Mouse (Mus musculus) kidney, postnatal 36 days (tissue): ENCODE data around the gene Anxa4.
A peak's percentile ranks its signal among the peaks of the same experiment; 100 is the strongest.

ENCODE experiments used
- DNase-seq, 2 experiments: peaks; one replicate each; pipeline ENCODE4 v3.0.0; 2021 to 2022; ENCODE audit warnings: mixed read lengths in 2 of 2

The Anxa4 gene

DNA sequence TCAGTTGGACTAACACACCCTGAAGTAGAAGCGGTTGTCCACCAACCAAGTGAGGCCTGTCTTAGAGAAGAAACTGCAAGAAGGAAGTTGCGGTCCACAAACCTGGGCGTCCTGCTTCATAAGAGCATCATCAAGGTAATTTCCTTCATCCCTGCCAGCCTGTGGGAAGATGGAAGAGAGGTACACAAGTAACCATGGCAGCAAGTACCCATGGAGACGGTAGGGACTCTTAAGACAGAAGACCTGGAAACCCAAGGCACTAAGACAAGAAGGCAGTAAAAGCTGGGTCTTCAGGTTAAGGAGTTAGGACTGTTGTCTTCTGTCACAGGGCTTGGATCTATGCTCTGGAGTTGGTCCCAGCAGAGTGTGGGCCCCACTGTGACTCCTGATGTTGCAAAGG is 42.4 kb downstream of the Anxa4 start:
- DNase-seq = no peak

DNA sequence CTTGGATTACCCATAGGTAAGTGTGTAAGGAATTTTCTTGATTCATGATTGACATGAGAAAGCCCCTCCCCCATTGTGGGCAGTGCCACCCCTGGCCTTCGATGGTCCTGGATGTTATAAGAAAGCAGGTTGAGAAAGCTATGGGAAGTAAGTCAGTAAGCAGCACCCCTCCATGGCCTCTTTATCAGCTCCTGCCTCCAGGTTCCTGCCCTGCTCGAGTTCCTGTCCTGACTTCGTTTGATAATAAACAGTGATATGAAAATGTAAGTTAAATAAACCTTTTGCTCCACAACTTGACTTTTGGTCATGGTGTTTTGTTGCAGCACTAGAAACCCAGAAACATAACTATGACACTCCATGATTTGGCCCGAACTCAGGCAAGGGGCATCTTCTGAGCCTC is 43.6 kb downstream of the Anxa4 start:
- DNase-seq = no peak

DNA sequence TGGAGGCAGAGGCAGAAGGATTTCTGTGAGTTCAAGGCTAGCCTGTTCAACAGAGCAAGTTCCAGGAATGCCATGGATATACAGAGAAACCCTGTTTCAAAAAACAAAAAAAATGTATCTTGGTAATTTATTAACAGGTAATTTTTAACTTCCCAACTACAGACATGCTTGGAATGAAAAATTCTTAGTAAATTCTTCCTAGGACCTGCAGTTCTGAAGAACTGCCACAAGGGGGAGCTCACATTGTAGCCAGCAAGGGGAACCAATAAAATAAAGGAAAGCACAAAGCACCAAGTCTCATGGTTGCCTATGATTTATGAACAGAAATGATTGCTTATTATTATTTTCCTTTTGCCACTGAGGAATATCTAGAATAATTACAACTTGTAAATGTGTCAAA is 46.2 kb downstream of the Anxa4 start:
- DNase-seq = peak; percentile 33 to 68

DNA sequence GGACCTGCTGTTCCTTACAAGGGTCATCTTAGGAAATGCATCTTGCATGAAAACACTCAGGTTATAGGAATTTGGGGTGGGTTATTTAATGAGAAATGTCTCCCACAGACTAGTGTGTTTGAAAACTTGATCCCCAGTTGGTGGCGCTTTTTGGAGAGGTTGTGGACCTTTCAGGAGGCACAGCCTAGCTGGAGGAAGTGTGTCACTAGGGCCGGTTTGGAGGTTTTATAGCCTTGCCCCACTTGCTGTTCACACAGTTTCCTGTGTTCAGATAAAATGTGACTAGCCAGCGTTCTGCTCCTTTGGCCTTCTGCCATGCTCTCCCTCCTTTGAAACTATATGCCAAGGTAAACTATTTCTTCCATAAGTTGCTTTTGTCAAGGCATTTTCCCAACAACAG is 52.7 kb downstream of the Anxa4 start:
- DNase-seq = no peak

DNA sequence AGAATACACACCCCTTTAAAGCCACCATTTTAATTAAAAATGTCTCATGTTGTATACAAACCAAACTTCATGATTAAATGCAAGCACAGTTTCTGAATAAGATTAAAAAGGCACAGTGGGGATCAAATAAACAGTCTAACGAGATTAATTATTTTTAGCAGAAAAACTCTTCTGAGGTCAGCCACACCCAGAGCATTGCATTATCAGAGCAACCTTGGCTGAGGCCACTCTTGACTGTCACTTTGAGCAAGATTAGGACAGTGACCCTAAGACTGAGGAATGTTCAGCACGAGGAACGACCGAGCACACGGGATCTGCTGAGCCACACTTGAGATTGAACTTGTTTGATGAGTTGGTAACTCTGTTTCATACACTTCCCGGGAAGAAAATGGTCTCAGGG is 56.6 kb downstream of the Anxa4 start:
- no peak for DNase-seq

DNA sequence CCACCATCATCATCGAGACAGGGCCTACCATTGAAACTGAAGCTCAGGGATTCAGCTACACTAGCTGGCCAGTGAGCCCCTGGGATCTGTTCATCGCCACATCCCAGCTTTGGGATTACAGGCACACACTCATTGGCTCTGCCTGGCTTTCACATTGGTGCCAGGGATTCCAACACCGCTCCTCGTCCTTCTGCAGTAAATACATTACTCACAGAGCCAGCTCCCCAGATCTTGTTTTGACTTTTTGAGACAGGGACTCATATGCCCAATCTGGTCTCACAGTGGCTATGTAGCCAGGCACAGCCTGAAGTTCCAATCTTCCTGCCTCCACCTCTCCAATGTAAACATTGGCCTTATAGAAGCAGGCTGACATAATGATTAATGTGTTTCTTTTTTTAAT is 57.1 kb downstream of the Anxa4 start:
- no peak for DNase-seq

DNA sequence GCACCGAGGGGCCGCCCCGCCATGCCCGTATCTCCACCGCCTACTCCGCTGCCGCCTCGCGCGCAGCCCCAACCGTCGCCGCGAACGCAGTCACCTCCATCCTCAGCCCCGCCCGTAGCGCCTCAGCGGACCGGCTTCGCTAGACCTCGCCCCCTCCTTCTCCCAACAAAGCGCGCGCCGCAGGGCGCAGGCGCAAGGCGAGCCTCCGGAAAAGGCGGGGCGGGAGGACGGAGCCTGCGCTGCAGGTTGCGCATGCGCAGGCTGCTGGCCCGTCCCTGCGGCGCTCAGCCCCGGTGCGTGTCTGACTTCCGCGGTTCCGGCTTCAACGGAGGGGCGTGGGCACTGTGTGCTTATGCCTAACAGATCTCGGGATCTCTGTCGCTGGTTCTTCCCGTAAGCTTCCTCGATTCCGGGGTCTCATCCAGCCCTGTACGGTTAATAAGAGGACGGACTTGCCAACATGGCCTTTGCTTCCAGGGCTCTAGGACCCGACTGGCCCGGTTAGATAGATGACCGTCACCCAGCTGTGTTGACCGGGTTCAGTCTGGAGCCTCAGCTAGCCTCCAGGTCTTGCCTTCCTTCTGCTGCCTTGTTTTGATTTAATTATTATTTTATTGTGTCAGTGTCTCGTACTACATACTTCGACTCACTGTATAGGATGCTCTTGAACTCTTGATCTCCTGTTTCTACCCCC is 60.1 kb downstream of the Anxa4 start, which contains the start of gene Gmcl1:
Gene Gmcl1, minus strand, starts transcription at position 201 of the 694 bp plus-strand sequence.
- peak; percentile 93 to 96 for DNase-seq

DNA sequence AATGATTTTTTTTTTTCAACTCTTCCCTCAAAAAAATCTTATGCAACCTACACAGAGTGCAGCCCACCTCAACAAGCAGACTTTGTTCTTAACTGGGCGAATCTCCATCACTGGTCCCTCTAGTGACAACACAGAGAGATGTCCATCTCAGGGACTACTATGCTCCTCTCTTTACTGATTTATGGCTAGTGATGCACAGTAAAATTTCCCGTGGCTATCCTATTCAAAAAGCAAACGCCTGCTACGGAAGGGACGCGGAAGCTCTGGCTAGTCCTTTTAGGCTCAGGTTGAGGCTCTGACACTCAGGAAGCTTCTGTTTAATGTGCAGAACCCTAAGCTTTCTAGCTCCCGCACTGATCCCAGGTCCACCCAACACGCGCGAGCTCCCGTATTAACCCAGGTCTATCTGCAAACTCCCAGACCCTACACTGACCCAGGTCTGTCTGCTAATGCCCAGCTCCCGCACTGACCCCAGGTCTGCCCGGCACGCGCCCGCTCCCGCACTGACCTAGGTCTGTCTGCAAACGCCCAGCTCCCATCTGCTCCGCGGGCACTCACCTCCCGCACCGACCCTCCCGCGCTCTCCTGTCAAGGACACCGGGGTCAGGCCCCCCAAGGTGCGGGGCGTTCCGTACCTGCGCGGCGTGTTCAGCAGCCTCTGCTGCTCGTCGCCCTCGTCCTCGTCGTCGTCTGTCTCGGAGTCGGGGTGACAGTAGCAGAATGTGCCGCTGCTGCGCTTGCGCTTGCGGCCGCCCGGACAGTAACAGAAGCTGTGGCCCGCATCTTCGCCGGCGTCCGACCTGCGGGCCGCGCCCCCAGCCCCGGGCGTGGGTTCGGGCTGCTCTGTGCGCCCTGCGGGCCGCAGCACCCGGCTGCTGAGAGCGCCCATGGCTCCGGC is 60.9 kb downstream of the Anxa4 start:
- DNase-seq = peak; percentile 4 to 48

DNA sequence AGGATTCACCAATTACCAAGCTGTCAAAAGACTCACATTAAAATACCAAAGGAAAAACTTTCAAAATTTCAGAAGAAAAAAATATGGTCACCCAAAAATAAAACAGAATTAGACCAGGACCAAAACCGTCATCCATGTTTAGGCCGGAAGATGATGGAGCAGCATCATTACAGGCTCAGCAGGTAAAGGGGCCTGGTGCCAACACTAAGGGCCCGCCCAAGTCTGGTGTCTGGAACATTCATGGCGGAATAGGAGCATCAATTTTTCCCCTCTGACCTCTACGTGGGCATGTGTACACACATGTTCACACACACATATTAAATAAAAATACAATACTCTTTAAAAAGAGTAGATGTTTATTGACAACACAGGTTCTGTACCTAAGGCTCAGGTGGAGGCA is 64.7 kb downstream of the Anxa4 start:
- no peak for DNase-seq

DNA sequence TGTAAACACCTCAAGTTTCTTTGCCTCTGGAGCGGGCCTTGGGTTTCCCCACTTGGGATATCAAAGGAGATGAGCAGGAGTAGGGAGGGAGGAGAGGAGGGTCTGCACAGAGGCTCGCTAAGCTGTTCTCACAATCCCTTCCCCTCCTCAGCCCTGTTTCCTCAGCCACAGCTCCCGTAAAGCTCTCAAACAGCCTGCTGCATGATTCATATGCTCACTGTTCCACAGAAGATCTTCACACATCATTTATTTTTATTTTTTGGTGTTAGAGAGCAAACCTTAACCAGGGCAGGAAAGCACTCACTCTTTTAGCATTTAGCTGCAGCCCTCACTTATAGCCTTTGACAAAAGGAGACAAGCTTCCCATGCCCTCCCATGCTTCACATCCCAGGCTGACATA is 71.4 kb downstream of the Anxa4 start:
- DNase-seq = no peak

DNA sequence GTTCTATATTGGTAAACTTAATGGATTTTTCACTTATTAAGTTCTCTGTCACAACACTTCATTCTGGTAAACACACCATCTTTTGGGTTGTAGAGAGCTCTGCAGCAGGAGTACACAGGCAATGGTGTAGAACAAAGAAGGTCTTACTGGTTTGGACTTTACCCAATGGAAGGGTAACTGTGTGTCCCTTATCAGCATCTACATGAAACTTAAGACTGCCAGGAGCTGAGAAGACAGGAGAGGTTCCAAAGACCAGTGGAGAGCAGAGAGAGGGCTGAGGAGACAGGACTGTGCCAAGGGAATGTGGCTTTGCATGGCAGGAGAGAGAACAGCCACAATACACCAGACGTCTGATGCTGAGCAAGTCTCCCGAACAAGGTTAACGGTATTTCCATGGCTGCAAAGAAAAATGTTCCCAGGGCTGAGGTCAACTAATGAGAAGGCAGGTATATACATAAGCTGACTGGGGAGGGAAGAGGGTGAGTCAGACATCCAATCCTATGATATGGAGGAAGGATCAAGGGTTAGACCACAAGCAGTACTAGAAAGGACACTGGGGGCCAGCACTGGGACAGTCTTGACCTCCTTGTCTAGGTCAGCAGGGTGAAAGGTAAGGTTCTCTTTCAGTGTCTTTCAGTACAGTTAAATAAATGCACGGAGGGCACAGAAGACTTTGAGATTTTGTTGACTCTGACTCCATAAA is 85.2 kb downstream of the Anxa4 start:
- no peak for DNase-seq

DNA sequence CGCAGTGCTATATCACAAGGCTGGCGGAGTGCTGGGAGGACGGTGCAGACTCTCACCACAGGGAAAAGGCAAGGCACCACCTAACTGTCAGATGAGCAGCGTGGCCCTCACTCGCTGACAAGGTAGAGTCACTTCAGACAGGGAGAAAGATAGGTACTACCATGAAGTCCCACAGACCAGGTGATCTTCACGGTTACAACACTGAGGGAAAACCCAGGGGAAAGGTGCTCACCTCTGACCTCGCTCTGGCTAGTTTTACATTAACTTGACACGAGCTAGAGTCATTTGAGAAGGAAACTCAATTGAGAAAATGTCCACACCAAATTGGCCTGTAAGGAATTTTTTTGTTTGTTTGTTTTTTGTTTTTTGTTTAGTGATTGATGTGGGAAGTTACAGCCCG is 90.8 kb downstream of the Anxa4 start:
- no peak for DNase-seq

DNA sequence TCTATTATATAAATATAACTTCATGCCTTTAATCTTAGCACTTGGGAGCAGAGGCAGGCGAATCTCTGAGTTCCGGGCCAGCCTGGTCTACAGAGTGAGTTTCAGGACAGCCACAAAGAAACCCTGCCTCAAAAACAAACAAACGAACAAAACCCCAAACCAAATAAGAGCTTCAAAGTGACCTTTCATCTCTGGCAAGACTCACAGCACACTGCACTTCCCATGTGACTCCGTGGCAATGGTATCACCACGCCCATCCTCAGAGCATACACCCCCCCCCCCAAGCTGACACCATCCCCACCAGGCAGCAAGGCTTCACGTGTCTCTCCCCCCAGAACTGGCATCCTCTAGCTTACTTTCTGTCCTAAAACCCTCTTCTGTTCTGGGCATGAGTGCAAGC is 95.5 kb downstream of the Anxa4 start:
- DNase-seq = no peak

DNA sequence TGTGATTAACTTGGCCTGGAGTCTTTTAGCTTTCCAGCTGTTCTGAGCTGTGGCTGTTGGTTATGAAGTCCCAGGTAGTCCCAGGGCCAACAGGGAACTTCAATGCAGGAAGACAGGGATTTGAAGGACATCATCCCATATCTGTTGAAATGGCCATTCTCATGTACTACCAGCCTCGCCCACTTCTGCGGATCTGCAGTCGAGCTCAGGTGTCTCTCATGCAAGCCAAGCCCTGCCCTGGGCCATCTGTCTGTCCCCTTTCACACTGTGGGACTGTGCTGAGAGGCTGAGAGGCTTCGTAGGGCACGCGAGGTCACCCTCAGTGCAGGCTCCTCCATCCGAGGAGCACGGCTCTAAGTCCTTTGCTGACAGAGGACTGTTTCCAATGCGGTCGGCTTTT is 97.2 kb downstream of the Anxa4 start:
- DNase-seq = no peak

DNA sequence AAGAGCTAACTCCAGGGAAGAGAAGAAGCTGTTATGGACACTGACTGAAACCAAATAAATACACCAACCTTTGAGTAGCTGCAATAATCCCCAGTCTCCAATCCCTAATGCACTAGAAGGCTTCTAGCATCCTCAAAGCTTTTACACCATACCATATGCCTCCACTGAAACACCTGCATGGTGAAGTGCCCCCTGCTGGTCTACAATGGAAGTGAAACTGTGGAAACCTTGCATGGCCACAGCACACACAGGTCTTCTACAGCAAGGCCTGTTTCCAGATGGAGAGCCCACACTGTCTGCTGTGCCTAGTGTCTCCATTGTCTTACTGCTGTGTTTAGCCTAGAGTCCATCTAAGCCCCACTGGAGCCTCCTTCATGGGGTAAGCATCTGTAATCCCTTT is 98.9 kb downstream of the Anxa4 start:
- peak; percentile 46 to 82 for DNase-seq

DNA sequence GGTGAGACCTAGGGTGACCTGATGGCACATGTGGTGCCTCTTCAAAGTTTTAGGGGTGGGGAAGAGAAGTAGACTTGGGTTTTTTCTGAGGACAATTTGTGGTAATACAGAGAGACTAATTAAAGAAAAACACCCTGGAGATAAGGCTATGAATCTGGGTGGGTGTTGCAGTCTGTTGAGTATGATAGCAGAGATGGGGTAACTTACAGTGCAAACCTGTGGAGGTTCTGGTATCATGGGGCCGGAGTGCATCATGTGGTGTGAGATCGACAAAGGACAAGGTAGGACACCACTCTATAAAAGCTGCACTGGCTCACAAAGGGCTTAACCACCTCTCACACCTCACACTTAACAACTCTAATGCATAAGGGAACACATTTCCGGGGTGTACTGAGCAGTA is 103.7 kb downstream of the Anxa4 start:
- no peak for DNase-seq

DNA sequence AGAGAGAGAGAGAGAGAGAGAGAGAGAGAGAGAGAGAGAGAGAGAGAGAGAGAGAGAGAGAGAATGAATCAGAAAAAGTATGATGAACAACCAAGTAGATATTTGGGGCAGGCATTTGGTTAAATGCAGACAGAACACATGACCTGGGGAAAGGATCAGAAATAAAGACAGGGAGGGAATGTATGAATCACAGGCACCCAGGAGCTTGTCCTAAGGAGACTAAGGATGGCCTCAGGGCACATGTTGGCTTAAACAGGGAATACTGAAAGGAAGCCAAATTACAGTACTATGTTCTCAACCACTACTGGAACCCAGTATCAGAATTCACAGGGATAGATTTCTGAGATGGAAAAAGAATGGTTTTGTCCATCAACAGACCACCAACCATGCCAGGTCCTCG is 106.4 kb downstream of the Anxa4 start:
- no peak for DNase-seq
